Mouse (Mus musculus) testis, postnatal 10 days (tissue): Measurements from ENCODE around the gene Mettl26.

ENCODE experiments used
- DNase-seq: peaks from one replicate; pipeline ENCODE4 v3.0.0; 2021; ENCODE audit warnings: low spot score

The Mettl26 gene

GRCm38 (mm10) chr17:25837533-25837932 is 37.3 kb upstream of the Mettl26 start:
- no peak for DNase-seq

- no peak for DNase-seq
Measured at GRCm38 (mm10) chr17:25838904-25839303, 36.0 kb upstream of the Mettl26 start.

GRCm38 (mm10) chr17:25839455-25840235 is 35.2 kb upstream of the Mettl26 start:
- no peak for DNase-seq

- DNase-seq, result no peak
Measured at GRCm38 (mm10) chr17:25840519-25840918, 34.4 kb upstream of the Mettl26 start.

GRCm38 (mm10) chr17:25841117-25841880 is 33.6 kb upstream of the Mettl26 start, which contains the start of gene Gm20683:
TSS of gene Gm20683 (minus strand) at chr17:25841763.
- no peak for DNase-seq

GRCm38 (mm10) chr17:25842509-25842908 is 32.4 kb upstream of the Mettl26 start:
- no peak for DNase-seq

GRCm38 (mm10) chr17:25843122-25843521 is 31.8 kb upstream of the Mettl26 start:
- DNase-seq, result no peak

- no peak for DNase-seq
Measured at GRCm38 (mm10) chr17:25843636-25844395, 31.1 kb upstream of the Mettl26 start.

- peak; percentile 96 for DNase-seq
Measured at GRCm38 (mm10) chr17:25844396-25844901, 30.4 kb upstream of the Mettl26 start, which contains the start of gene Rhot2. TSS of gene Rhot2 (minus strand) at chr17:25844851.

- no peak for DNase-seq
Measured at GRCm38 (mm10) chr17:25860229-25860628, 14.6 kb upstream of the Mettl26 start.

- peak; percentile 90 for DNase-seq
Measured at GRCm38 (mm10) chr17:25860832-25861703, 13.8 kb upstream of the Mettl26 start, which contains the start of gene Wdr90. TSS of gene Wdr90 (minus strand) at chr17:25861501.

GRCm38 (mm10) chr17:25861704-25862612 is 12.9 kb upstream of the Mettl26 start:
- DNase-seq, result no peak

GRCm38 (mm10) chr17:25863681-25864080 is 11.2 kb upstream of the Mettl26 start:
- no peak for DNase-seq

GRCm38 (mm10) chr17:25864311-25864710 is 10.6 kb upstream of the Mettl26 start:
- DNase-seq, result no peak

GRCm38 (mm10) chr17:25865288-25865687 is 9.6 kb upstream of the Mettl26 start:
- DNase-seq, result no peak

- DNase-seq, result no peak
Measured at GRCm38 (mm10) chr17:25866172-25866571, 8.7 kb upstream of the Mettl26 start.

GRCm38 (mm10) chr17:25867509-25867835 is 7.4 kb upstream of the Mettl26 start:
- no peak for DNase-seq

GRCm38 (mm10) chr17:25867836-25868600 is 6.9 kb upstream of the Mettl26 start:
- DNase-seq, result peak; percentile 82

- DNase-seq, result peak; percentile 87
Measured at GRCm38 (mm10) chr17:25868601-25869191, 6.2 kb upstream of the Mettl26 start, which contains the start of gene Mcrip2. TSS of gene Mcrip2 (minus strand) at chr17:25868764.
